Mouse (Mus musculus): ENCODE data around the gene Klhl6.

Gene Klhl6

GRCm38 (mm10) chr16:19968666-19969065 is 14.2 kb downstream of the Klhl6 start:
- no peak for DNase-seq

- DNase-seq, result no peak
These were observed 14.9 kb downstream of the Klhl6 start for GRCm38 (mm10) chr16:19967897-19968392.

- no peak for DNase-seq
These were observed 15.9 kb downstream of the Klhl6 start for GRCm38 (mm10) chr16:19966976-19967375.

GRCm38 (mm10) chr16:19966437-19966836 is 16.4 kb downstream of the Klhl6 start:
- no peak for DNase-seq

- DNase-seq, result no peak
These were observed 19.9 kb downstream of the Klhl6 start for GRCm38 (mm10) chr16:19962951-19963350.

- DNase-seq, result no peak
These were observed 21.8 kb downstream of the Klhl6 start for GRCm38 (mm10) chr16:19961070-19961469.

- no peak for DNase-seq
These were observed 22.3 kb downstream of the Klhl6 start for GRCm38 (mm10) chr16:19960407-19961058.

GRCm38 (mm10) chr16:19957051-19957450 is 25.8 kb downstream of the Klhl6 start:
- DNase-seq, result no peak

GRCm38 (mm10) chr16:19947336-19947735 is 35.5 kb downstream of the Klhl6 start:
- DNase-seq, result no peak

GRCm38 (mm10) chr16:19946578-19947298 is 36.1 kb downstream of the Klhl6 start:
- no peak for DNase-seq

- no peak for DNase-seq
These were observed 62.0 kb downstream of the Klhl6 start for GRCm38 (mm10) chr16:19920823-19921222.

GRCm38 (mm10) chr16:19918286-19918685 is 64.6 kb downstream of the Klhl6 start:
- DNase-seq, result no peak

- no peak for DNase-seq
These were observed 70.3 kb downstream of the Klhl6 start for GRCm38 (mm10) chr16:19912582-19912981.

GRCm38 (mm10) chr16:19908291-19908690 is 74.5 kb downstream of the Klhl6 start:
- DNase-seq, result no peak

GRCm38 (mm10) chr16:19907103-19907502 is 75.7 kb downstream of the Klhl6 start:
- DNase-seq, result peak; percentile 36 to 53

GRCm38 (mm10) chr16:19904734-19905479 is 77.9 kb downstream of the Klhl6 start:
- no peak for DNase-seq

GRCm38 (mm10) chr16:19903792-19904191 is 79.0 kb downstream of the Klhl6 start:
- no peak for DNase-seq

All from cerebellum, postnatal 14 days (tissue).